Mouse (Mus musculus) heart, embryonic 16.5 days (tissue): ENCODE data around the gene Atp8a1. TPM values are rescaled to one million over a fixed set of nuclear protein-coding genes. Genes with fewer than 3 reads are reported as not detected.

Experiments used
- ATAC-seq: fragments of 200-750 bp; cut with Nextera tagmentation; replicated peaks from 2 replicates; pipeline ENCODE4 v1.8.0; 2017; ENCODE audit warnings: moderate number of reproducible peaks; ENCODE audit not compliant: insufficient read depth, low FRiP score; ENCODE audit errors: extremely low read depth
- H3K27ac ChIP-seq: fragments of 300-500 bp; sonication (generic); 2 replicates; pipeline ENCODE4 v1.5.1; 2014; ENCODE audit warnings: mild to moderate bottlenecking, low read length, control low read depth, moderate library complexity
- H3K27me3 ChIP-seq: fragments of 300-500 bp; sonication (generic); 2 replicates; pipeline ENCODE4 v1.6.1; 2014; ENCODE audit warnings: low read length, mixed read lengths; ENCODE audit not compliant: control insufficient read depth, insufficient read depth
- H3K36me3 ChIP-seq: fragments of 300-500 bp; sonication (generic); 2 replicates; pipeline ENCODE4 v1.6.1; 2014; ENCODE audit not compliant: control insufficient read depth, insufficient read depth
- H3K4me1 ChIP-seq: fragments of 300-500 bp; sonication (generic); 2 replicates; pipeline ENCODE4 v1.6.1; 2014; ENCODE audit warnings: low read length, mixed read lengths; ENCODE audit not compliant: control insufficient read depth, insufficient read depth
- H3K4me2 ChIP-seq: fragments of 300-500 bp; sonication (generic); 2 replicates; pipeline ENCODE4 v1.6.1; 2014; ENCODE audit warnings: low read depth, mild to moderate bottlenecking, control low read depth, low read length
- H3K4me3 ChIP-seq: fragments of 300-500 bp; sonication (generic); 2 replicates; pipeline ENCODE4 v1.5.1; 2014; ENCODE audit warnings: mild to moderate bottlenecking, control low read depth, low read length
- H3K9ac ChIP-seq: fragments of 300-500 bp; sonication (generic); 2 replicates; pipeline ENCODE4 v1.6.1; 2014; ENCODE audit warnings: low read length, control low read depth
- H3K9me3 ChIP-seq: fragments of 300-500 bp; sonication (generic); replicated peaks from 2 replicates; pipeline ENCODE4 v1.6.1; 2016; ENCODE audit warnings: low read length; ENCODE audit not compliant: control insufficient read depth
- WGBS: fragments of 180-500 bp; shearing (Covaris S2); extraction: QIAGEN DNeasy Blood & Tissue Kit; methylation state at CpG from one replicate; pipeline ENCODE4 v1.1.7; 2014; 5-methylcytosine and 5-hydroxymethylcytosine counted together
- polyA plus RNA-seq: library from polyadenylated mRNA; unstranded; fragments of >200 nt; fragmentation: Nextera tagmentation; extraction: Ambion mirVana; gene quantifications from 2 replicates; pipeline ENCODE4 v1.2.1, GENCODE M21; 2015

Atp8a1 gene
- polyA plus RNA-seq, 1 experiment from 2014 or later: 10.5 TPM

GRCm38 (mm10) chr5:67854963-67855606, 7.9 kb upstream of the Atp8a1 start:
- Histone ChIP-seq H3K36me3 (no peaks in the 10 kb centered on the region), H3K4me3 (no peak overlapping the region), H3K27ac (no peak overlapping the region), H3K9ac (no peak overlapping the region), H3K9me3 (no peaks in the 10 kb centered on the region), H3K4me2 (no peak overlapping the region), H3K27me3 (no peaks in the 10 kb centered on the region), H3K4me1 (no peaks in the 10 kb centered on the region)
- ATAC-seq: no peak
- 79% methylated on average over 6 of the region's 6 CpGs for WGBS

GRCm38 (mm10) chr5:67852860-67853259, 5.6 kb upstream of the Atp8a1 start:
- Histone ChIP-seq H3K27ac (no peak overlapping the region), H3K4me3 (no peak overlapping the region), H3K4me1 (peaks cover 2% of the 10 kb centered on the region; the same call in 1 of the 2 replicates), H3K36me3 (no peaks in the 10 kb centered on the region), H3K9me3 (no peaks in the 10 kb centered on the region), H3K9ac (no peak overlapping the region), H3K4me2 (no peak overlapping the region), H3K27me3 (no peaks in the 10 kb centered on the region)
- ATAC-seq: no peak
- WGBS: 72% methylated on average over 2 of the region's 2 CpGs

- H3K27me3 ChIP-seq: no peaks in the 10 kb centered on the region
- H3K4me2 ChIP-seq: no peak overlapping the region
- no peaks in the 10 kb centered on the region for H3K9me3 ChIP-seq
- WGBS: 71% methylated on average over 4 of the region's 4 CpGs
- no peak overlapping the region for H3K9ac ChIP-seq
- H3K36me3 ChIP-seq: no peaks in the 10 kb centered on the region
- no peak overlapping the region for H3K27ac ChIP-seq
- ATAC-seq: no peak
- peaks cover 12% of the 10 kb centered on the region for H3K4me1 ChIP-seq
- H3K4me3 ChIP-seq: no peak overlapping the region
Observed at GRCm38 (mm10) chr5:67849411-67849810, 2.2 kb upstream of the Atp8a1 start.

DNA sequence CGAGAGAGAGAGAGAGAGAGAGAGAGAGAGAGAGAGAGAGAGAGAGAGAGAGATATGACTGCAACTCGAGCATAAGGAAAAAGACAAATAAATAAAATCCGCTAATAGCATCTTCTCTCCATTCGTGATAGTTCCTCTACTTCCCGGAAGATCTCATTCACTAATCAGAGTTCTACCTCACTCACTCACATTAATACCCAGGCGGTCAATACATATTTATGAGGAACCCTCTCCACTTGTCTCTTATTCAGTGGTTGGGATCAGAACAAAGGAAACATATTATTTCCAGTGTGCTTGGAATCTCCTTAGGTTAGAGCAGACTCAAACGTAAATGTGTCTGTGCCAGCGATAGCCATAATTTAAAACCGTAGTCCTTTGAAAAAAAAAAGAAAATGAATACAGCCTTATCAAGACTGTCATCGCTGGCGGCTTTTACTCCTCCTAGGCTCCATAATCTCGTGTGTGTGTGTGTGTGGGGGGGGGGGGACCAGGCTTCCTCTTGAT, 1.3 kb upstream of the Atp8a1 start:
- Histone ChIP-seq H3K27me3 (no peaks in the 10 kb centered on the region), H3K27ac (no peak overlapping the region), H3K9ac (no peak overlapping the region), H3K4me3 (no peak overlapping the region), H3K36me3 (no peaks in the 10 kb centered on the region), H3K9me3 (no peaks in the 10 kb centered on the region), H3K4me2 (peak overlapping the region; percentile 96), H3K4me1 (peaks cover 12% of the 10 kb centered on the region)
- ATAC-seq: no peak
- 58% methylated on average over 12 of the region's 12 CpGs for WGBS

DNA sequence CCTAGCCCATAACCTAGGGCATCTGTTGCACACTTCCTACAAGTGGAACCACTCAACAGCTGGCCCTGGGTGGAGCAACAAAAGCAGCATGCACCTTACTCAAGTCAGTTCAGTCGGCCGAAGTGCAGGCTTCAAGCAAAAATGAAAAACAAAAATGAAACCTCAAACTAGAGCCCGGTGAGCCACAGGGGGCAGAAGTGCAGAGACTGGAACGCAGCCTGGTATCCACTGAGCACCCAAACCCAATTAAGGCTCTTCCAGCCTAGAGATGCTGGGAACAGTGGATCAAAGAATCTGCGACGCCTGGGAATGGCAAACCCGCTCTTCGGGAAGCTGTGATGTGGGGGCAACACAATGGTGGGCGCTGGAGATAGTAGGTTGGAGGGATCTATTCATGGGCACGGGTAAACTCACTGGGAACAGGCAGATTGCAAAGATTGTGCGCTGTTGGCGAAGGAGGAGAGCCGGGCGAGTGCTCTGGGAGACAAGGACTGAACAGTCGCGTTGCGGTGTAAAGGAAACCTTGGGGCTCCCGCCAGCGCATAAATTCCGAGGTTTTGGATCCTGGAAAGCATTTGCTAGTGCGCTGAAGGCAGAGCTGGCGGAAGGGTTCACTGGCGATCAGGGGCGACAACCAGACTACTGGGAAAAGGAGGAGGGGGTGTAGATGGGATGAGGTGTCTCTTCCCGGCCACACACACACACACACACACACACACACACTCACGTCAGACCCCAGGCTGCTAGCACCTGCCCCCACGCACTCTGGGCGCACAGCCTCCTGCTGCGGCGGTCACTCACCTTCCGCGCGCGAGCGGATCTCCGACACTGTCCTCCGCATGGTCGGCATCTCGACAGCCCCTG, 641 bp downstream of the Atp8a1 start:
- Histone ChIP-seq H3K9ac (peak overlapping the region; percentile 82), H3K4me1 (peaks cover 12% of the 10 kb centered on the region), H3K9me3 (no peaks in the 10 kb centered on the region), H3K27ac (peak overlapping the region; percentile 65), H3K27me3 (no peaks in the 10 kb centered on the region), H3K36me3 (no peaks in the 10 kb centered on the region), H3K4me2 (peak overlapping the region; percentile 96), H3K4me3 (peak overlapping the region; percentile 84)
- 1% methylated on average over 39 of the region's 39 CpGs for whole genome bisulfite sequencing
- ATAC-seq: no peak

- Histone ChIP-seq H3K36me3 (no peaks in the 10 kb centered on the region), H3K9me3 (no peaks in the 10 kb centered on the region), H3K9ac (peak overlapping the region; percentile 13; the same call in 1 of the 2 replicates), H3K4me3 (peak overlapping the region; percentile 38), H3K27me3 (no peaks in the 10 kb centered on the region), H3K27ac (no peak overlapping the region), H3K4me2 (peak overlapping the region; percentile 96), H3K4me1 (peaks cover 12% of the 10 kb centered on the region)
- ATAC-seq: no peak
- WGBS: 11% methylated on average over 8 of the region's 8 CpGs
Observed at GRCm38 (mm10) chr5:67845190-67845691, 2.0 kb downstream of the Atp8a1 start.

GRCm38 (mm10) chr5:67844070-67844469, 3.2 kb downstream of the Atp8a1 start:
- Histone ChIP-seq H3K4me2 (peak overlapping the region; percentile 96; the same call in 1 of the 2 replicates), H3K27me3 (no peaks in the 10 kb centered on the region), H3K36me3 (no peaks in the 10 kb centered on the region), H3K4me3 (no peak overlapping the region), H3K27ac (no peak overlapping the region), H3K9ac (no peak overlapping the region), H3K9me3 (no peaks in the 10 kb centered on the region), H3K4me1 (peaks cover 12% of the 10 kb centered on the region)
- ATAC-seq: no peak
- 49% methylated on average over 4 of the region's 4 CpGs for WGBS

- H3K4me1 ChIP-seq: peaks cover 9% of the 10 kb centered on the region
- 62% methylated on average over 6 of the region's 6 CpGs for WGBS
- no peak overlapping the region for H3K27ac ChIP-seq
Observed at GRCm38 (mm10) chr5:67842306-67842705, 4.9 kb downstream of the Atp8a1 start.

GRCm38 (mm10) chr5:67833841-67834240, 13.4 kb downstream of the Atp8a1 start:
- no peak for ATAC-seq
- Histone ChIP-seq H3K27me3 (no peaks in the 10 kb centered on the region), H3K36me3 (no peaks in the 10 kb centered on the region), H3K4me1 (no peaks in the 10 kb centered on the region), H3K27ac (no peak overlapping the region), H3K4me3 (no peak overlapping the region), H3K9ac (no peak overlapping the region), H3K9me3 (no peaks in the 10 kb centered on the region), H3K4me2 (no peak overlapping the region)
- WGBS: 88% methylated on average over 5 of the region's 5 CpGs

More at GRCm38 (mm10) chr5:67842306-67842705, 4.9 kb downstream of the Atp8a1 start:
- no peak for ATAC-seq
- Histone ChIP-seq H3K4me2 (no peak overlapping the region), H3K9me3 (no peaks in the 10 kb centered on the region), H3K9ac (no peak overlapping the region), H3K4me3 (no peak overlapping the region), H3K36me3 (no peaks in the 10 kb centered on the region), H3K27me3 (no peaks in the 10 kb centered on the region)
